Mouse (Mus musculus): ENCODE results near the gene Ccdc57.
"Not testable (repeated sequence)": the region's sequence is repeated elsewhere in the genome, so short reads cannot be mapped to it uniquely, and the experiment has no call there.

The Ccdc57 gene

DNA sequence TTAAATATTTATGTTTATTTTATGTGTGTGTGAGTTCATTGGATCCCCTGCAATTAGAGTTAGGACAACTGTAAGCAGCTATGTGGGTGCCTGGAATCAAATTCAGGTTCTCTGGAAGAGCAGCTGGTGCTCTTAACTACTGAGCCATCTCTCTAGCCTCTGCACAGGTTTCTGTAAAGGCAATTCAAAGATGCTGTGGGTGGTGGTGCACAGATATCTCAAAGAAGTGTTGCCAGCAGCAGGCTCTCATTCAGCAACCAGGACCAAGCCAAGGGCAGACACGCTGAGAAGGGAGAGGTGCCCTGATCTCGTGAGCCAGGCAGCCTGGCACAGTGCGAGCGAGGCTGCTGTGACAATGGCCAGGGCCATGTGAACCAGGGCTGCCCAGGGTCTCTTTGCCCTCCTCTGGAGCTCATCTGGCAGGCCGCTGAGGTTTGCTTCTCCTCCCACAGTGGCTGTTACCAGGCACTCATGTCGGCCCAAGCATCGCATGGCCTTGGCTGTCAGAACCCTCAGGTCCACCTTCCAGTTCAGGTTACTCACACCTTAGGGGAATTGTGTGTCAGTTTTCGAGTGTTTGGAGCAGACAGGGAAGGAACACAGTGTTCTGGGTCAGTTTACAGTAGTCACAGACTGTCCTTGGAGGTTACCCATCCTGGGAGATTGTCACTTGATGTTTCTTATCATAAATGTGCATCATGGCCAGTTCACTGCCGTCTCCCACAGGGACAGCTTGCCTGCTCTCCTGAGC lies 85.8 kb downstream of the Ccdc57 start:
- no peak for DNase-seq

DNA sequence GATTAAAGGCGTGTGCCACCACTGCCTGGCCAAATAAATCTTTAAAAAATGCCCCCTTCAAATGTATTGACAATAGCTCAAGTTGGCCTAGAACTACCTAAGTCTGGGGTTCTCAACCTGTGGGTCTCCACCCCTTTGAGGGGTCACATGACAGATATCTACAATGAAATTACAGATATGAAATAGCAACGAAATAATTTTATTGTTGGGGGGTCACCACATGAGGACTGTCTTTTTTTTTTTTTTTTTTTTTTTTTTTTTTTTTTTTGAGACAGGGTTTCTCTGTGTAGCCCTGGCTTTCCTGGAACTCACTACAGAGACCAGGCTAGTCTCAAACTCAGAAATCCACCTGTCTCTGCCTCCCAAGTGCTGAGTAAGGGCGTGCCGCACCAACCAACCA lies 88.3 kb downstream of the Ccdc57 start:
- no peak for DNase-seq

DNA sequence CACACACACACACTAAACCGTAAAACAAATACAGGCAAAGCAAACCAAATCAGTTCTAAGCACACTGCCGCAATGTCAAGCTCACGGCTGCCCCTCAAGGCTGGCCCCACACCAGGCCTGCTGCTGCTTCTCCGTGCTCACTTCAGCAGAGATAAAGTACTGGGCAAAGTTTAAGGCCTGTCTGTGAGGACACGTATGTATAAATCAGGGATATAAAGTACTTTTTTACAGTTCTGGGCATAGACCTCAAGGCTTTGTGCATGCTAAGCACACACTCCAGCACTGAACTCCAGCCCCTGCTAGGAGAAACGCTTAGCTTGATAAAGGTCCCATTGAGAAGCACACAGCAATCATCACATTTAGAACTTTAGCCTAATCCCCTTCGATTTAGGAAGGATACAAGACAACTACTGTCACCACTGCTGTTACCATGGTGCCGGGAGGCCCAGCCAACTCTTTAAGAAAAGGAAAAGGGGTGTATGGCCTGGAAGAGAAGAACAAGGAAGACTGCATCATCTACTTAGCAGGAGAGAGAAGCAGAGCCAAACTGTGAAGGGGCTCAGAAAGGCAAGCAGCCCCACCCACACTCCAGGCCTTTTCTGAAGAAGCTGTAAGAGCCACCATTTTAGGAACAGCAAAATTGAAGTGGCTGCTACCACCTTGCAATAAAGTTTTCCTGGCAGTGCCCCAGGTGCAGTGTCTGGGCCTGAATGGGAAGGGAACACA lies 99.0 kb downstream of the Ccdc57 start:
- DNase-seq = no peak

DNA sequence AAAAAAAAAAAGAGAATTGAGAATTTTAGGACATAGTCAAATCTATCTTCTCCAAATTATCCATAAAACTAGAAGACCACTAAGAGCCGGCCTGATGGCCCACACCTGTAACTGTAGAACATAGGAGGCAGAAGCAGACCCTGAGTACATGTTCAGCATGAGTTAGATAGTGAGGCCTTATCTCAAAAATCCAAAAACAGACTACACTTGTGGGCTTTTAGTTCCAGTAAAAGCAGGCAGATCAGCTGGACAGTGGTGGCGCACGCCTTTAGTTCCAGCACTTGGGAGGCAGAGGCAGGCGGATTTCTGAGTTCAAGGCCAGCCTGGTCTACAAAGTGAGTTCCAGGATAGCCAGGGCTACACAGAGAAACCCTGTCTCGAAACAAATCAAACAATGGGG lies 99.7 kb downstream of the Ccdc57 start:
- DNase-seq = not testable (repeated sequence)

DNA sequence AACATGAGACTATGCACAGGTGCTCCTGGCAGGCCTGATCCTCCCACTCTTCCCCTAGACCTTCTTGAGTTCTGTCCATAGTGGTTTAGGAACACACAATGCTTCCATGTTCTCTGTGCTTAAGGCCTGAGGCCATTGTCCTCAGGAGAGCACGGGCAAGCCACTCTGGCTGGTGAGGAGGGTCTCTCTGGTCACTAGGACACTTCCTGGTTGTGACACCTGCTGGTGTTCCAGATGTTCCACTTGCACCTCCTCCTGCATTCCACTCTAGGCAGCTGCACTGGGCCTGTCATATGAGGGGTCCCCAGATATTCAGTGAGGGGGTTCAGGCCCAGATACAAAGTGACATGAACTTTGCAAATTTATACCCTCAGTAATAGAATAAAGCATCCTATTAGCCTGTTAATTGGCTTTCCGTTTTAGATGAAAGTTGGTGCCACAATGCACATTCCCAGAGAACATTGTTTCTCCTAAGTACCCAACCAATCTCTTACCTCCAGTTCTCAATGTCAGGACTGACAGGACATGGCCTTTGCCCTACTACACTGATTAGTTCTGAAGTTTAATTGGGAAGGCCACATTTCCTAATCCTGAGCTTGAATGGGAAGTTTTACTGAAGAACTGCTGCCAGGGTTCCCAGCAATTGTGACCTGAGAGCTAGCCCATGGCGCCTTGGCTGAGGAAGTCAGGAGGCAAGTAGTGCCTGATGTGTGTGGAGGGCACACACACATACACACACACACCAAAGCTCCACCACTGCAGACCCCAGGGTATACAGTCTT lies 100.8 kb downstream of the Ccdc57 start:
- no peak for DNase-seq

DNA sequence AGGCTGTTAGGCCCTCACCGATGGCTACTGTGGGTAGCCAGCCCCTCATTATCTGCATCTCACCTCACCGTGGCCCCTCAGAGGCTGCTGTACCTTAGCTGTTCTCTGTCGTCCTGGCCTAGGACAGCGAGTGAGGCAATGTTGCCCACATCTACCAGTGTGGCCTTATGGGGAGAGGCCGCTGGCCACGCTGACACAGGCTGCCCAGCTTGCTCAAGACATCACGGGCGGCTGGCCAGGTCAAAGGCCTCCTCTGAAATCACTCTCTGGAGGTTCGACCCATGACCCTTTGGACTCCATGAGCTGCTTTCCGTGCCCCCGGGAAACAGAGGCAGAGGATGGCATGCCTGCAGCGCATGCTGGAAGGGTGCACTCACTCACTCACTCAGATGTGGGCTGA lies 102.0 kb downstream of the Ccdc57 start:
- DNase-seq = peak; percentile 7

DNA sequence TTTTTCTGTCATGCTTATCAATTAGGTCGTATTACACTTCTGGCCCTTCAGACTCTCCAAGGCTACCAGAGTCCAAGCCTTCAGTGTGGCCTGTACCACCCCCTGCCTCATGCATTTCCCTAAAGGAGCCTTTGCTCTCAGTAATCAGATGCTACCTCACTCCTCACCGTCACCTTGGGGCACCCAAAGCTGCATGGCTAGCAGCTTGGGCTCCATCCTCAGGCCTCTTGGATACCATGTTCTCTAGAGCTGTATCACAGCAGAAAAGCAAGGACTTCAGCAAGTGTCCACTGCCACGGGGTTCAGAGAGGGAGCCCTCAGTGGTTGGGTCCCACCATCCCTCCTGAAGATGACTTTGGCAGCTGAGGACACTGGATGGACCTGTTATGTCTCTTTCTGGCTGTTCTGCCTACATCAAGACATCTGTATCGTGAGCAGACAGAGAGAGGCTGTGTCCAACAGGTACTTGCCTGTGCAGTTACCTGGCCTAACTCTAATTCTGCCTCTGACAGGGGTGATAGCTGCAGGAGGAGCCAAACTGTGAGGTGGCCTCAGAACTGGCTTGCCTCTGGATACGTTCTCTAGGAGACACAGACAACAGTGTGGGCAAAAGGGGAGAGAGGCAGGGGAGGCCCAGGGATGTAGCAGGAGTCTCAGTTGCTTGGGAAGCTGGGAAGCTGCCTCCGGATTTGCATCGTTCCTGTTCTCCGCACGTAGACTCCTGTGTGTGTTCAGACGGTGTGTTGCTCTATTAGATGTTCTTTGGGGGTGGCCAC lies 102.7 kb downstream of the Ccdc57 start:
- no peak for DNase-seq

DNA sequence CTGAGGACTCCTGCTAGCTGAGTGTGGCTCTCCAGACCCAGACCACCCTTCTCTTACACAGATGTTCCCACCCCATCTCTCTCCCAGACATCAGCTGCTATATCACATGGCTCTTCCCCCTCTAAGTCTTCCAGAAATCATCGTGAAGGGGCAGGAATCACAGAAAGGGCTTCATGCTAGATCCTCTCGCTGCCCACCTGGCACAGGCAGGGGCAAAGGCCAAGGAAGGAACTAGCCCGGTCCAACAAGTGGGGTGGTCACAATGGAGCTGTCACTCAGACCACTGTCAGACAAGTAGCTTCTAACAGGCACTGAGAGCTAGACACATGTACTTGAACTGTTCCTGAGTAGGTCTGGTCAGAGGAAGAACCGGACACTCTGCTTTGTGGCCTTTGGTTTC lies 104.3 kb downstream of the Ccdc57 start:
- DNase-seq = no peak

DNA sequence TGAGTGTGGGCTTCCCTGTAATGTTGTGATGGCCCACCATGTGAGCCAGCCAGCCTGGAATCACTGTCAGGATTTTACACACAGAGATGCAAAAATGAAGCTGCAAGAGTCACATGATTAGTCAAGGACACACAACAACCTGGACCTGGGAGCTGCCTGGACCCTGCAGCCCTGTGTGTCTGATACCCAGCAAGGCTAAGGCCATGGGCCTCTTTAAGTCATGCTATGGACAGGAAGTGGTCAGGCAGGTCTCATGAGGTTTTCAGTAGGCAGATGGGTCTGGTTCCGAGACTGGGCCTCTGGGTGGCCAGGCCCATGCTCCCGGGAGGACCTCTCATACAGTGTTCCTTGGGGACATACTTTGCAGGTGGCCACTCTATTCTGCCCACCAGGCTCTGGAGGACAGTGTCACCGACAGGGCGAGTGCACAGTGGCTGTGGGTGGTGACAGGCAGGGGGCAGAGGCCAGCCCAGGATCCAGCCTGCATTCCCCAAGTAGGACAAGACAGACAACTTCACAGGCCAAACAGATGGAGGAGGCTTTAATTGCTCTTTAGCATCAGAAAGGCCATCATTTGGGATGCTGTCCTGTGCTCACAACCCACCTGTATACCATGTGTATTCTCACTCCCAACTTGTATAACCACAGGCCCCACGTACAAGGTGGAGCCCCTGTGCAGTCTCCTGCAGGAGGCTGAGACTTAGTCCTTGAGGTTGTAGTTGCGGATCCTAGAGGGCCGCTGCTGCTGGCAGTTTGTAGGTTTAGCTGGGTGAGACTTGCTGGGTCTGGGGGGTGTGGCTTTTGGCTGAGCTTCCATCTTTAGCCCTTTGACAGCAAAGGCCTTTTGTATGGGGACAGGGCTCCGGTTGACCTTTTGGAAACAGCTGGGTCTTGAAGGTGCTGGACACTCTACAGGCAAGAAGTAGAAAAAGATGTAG lies 106.4 kb downstream of the Ccdc57 start:
- DNase-seq = peak; percentile 2

DNA sequence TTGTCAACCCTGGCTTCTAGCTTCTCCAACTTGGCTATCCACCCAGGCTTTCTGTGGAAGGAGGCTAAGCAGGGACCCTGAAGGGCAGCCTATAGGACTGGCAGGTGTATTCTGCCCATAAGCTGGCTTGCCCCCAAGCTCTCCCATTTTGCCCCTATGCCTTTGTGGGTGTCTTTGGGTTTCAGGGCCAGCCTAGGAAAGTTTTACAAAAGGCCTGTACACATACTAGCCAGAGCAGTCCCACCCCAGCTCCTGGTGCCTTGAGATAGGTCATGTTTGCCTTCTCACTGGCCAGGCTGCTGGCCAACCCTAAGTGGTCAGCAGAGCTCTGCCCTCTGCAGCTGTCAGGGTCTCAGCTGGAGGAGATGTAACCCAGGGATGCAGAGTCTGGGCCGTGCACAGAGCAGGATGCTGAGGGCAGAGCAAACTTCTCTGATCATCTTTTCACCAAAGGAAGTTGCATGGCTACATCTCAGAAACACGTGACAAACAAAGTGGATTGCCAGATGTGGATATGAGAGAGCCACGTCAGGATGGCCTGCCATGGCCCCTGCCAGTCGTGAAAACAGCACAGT lies 107.3 kb downstream of the Ccdc57 start:
- peak; percentile 1 for DNase-seq

DNA sequence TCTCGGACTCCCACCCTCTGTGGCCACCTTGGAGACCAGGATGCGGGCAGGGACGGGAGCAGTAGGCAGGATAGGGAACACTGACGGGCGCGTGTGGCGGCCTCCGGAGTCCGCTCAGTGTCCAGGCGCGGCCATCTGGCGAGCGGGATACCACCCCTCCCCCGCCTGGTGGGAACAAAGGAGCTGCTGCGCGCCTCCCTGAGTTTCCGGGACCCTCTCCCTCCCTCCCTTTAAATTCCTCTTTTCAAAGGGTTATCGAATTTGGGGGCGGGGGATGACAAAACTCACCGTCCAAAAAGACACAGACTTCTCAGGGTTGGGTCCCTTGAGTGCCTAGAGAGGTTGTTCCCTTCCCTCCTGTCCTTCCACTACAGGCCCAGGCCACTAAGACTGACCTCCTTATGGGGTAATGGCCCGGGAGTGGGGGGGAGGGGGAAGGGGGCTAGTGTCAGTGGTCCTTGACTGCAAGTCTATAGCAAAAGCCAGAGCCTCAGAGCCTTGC lies 107.8 kb downstream of the Ccdc57 start:
- DNase-seq = no peak

DNA sequence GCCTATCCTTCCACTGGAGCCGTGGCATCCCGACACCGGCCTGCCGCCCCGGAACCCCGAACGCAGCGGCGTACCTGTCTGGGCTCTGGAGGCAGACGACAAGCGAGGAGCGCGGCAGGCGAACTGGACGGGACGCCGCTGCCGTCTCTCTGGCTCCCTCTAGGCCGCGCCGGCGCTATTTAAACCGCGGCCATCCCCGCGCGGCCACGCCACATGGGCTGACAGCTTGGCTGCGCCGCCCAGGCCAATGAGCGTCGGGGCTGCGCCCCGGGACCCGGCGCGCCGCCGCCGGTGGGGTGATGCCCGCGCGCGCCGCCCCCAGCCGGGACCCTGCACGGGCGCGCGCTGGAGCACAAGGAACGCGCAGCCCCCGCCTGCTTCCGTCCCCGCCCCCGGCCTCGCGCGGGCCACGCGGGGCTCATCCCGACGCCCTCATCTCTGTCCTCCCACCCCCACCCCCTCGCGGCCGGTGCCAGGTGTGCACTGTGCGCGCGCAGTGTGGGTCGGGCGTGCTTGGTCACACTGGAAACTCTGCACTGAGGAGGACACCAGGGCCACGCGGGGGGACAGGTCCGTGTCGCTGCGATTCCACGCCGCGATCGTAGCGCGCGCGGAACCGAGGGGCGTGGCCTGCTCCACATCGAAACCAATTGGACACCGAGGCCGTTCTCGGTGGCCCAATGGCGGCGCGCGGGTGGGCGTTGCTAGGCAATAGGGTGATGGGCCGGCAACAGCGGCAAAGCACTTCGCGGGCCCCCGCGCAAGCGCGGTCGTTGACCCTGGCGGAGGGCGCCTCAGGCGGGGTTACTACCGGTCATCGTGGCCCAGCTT lies 108.5 kb downstream of the Ccdc57 start, which contains the start of gene Fasn:
Fasn (minus strand) TSS at position 592 of the 831 bp plus-strand sequence.
- DNase-seq = peak; percentile 96

DNA sequence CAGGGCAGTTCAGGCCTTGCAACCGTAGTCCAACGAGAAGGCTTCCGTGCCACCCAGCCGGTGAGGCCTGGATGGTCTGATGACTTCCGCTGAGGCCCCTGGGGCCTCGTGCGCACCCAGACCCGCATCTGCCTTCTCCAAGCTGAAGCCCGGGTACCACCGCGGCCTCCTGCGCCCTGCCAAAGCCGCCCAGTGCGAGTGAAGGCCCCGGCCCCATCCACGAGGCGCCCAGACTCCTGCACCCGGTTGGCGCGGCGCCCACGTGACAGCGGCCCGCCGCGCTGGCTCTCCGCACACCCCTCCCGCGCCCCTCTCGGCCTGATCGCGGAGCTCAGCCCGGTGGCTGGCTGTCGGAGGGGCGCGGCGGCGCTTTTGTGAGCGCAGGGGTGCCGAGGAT lies 109.1 kb downstream of the Ccdc57 start:
- no peak for DNase-seq

DNA sequence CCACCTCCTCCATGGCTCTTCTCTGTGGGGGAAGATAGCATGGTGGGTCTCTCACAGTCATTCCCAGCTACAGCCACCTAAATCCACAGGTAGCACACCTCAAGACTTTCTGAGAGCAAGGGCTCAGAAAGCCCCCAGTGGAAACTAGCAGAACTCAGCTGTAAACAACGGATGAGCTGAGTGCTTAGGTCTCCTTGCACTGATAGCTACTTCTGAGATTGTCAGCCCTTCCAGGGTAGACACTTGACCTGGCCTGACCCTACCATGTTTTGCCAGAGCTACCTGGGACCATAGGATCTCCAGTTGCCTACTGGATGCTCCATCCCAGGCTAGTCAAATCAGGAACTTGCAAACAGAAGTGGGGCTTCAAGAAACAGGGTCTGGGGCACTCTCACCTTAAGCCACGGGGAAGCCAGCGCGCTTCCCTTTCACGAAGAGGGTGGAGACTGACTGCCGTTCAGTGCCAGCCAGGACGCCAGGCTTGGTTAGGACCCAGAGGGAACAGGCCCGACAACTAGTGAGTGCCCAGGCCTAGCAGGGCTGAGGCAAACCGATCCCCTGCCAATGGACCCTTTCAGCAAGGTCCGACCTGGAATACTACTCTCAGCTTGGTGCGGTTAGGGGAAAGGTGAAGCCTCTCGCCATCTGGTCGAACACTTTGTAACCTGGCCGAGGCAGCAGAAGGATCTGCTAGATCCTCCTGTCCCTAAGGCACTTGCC lies 109.7 kb downstream of the Ccdc57 start:
- no peak for DNase-seq

DNA sequence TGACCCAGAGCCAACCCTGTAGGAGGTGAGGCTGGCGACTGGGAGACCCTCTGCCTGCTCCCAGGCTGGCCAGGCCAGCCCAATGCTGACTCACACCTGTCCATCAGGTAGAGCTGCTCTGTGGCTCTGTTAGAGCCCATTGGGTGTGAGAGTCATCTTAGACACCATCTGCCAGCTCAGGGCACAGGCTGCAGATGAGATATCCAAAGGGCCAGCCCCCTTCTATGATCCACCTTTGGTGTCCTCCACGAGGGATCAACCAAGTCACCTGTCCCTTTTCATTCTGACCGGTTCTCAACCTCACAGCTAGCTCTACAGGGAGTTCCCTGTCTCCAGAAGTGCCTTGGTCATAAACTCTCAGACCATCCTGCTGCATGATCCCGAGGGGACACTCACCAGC lies 110.4 kb downstream of the Ccdc57 start:
- no peak for DNase-seq

DNA sequence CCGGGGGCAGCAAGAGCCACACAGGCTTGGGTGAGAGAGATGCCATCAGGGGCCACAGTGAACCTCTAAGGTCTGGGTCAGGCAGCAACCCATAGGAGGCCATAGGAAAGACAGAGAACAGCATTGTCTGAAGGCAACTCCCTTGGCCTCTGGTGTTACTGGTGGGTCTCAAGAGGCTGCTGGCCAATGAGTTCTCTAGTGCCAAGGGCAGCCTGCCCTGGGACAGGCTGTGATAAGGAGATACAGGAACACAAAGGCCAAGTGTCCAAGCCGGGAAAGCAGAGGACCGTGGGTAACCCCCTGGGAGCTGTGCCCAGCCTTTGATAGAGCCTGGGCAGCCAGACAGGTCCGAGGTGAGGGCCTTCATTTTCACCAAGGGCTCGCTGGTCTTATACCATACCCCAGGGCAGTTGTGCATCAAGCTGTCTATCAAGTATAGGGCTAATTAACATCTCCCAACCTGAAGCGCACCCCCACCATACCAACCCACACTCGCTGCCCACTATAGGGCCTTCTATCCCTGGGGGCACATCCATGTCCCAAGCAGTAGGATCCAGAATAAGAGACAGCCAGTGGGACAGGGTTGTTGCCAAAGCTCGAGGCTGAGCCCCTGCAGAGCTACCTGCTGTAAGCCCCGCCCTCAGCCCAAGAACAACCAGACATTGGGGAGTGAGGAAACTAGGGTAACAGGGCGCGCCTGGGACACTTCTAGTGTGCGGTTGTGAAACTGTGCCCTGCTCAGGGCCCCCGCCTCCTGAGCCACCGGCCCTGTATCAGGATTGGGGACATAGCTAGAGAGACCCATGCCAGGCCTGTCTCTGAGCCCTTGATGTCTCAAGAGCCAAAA lies 111.4 kb downstream of the Ccdc57 start:
- no peak for DNase-seq

DNA sequence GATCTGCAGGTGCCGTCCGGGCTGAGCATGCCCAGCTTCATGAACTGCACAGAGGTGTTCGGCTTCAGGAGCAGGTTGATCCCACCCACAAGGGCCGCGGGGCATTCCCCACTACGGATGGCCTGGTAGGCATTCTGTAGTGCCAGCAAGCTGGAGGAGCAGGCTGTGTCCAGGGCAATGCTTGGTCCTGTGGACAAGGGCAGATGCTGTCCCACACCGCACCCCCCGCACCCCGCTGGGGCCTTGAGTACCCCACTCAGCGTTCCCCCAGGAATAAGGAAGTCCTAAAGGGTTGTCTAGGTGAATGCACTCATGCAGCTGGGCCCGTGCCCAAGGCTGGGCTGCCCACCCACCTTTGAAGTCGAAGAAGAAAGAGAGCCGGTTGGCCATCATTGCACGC lies 112.1 kb downstream of the Ccdc57 start:
- DNase-seq = no peak

DNA sequence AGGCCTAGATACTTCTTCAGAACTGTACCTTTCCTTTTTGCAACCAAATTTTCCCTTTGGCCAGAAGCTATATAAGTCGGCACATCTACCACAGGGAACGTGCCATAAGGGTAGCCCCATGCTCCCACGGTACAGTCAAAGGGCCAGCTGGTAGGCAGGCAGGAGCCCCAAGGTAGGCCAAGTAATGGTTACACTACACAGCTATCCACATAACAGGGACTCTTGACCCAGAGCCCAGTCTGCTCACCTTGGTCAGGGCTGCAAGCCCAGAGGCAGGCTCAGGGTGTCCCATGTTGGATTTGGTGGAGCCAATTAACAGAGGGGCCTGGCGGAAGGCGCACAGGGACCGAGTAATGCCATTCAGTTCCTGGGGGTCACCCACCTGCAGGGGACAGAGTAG lies 113.1 kb downstream of the Ccdc57 start:
- no peak for DNase-seq
